Mouse (Mus musculus) monocyte, adult 2 months (primary cell): Measurements from ENCODE around the gene Rab31.

Experiments
- DNase-seq, 2 experiments: peaks; one replicate each; pipeline ENCODE4 v3.0.0; 2022; ENCODE audit warnings: low spot score in 2 of 2, low read depth in 1 of 2

Rab31 gene

GRCm38 (mm10) chr17:65783182-65784161 lies 10.9 kb upstream of the Rab31 start:
- DNase-seq = no peak

GRCm38 (mm10) chr17:65782551-65783141 lies 10.1 kb upstream of the Rab31 start, which contains the start of gene Ppp4r1:
TSS of gene Ppp4r1 (plus strand) at chr17:65782573.
- peak in 1 of 2 experiments; percentile 57 for DNase-seq

GRCm38 (mm10) chr17:65780970-65781369 lies 8.4 kb upstream of the Rab31 start:
- DNase-seq = no peak

- DNase-seq = no peak
These were observed 4.9 kb upstream of the Rab31 start for GRCm38 (mm10) chr17:65777461-65777860.

- DNase-seq = no peak
These were observed 3.7 kb upstream of the Rab31 start for GRCm38 (mm10) chr17:65776228-65776627.

GRCm38 (mm10) chr17:65774439-65774838 lies 1.9 kb upstream of the Rab31 start:
- no peak for DNase-seq

- no peak for DNase-seq
These were observed 1.1 kb upstream of the Rab31 start for GRCm38 (mm10) chr17:65773617-65774016.

- DNase-seq = peak in 1 of 2 experiments; percentile 47
These were observed 1.3 kb downstream of the Rab31 start for GRCm38 (mm10) chr17:65770982-65771915.

- DNase-seq = no peak
These were observed 4.1 kb downstream of the Rab31 start for GRCm38 (mm10) chr17:65768486-65768885.

- DNase-seq = no peak
These were observed 9.3 kb downstream of the Rab31 start for GRCm38 (mm10) chr17:65763221-65763620.

GRCm38 (mm10) chr17:65757150-65757549 lies 15.4 kb downstream of the Rab31 start:
- DNase-seq = no peak

GRCm38 (mm10) chr17:65755857-65756256 lies 16.7 kb downstream of the Rab31 start:
- no peak for DNase-seq

- DNase-seq = no peak
These were observed 19.4 kb downstream of the Rab31 start for GRCm38 (mm10) chr17:65753130-65753529.

GRCm38 (mm10) chr17:65750301-65750700 lies 22.3 kb downstream of the Rab31 start:
- DNase-seq = no peak

GRCm38 (mm10) chr17:65749803-65750202 lies 22.7 kb downstream of the Rab31 start:
- no peak for DNase-seq

- no peak for DNase-seq
These were observed 23.6 kb downstream of the Rab31 start for GRCm38 (mm10) chr17:65748997-65749396.

GRCm38 (mm10) chr17:65746314-65746713 lies 26.2 kb downstream of the Rab31 start:
- DNase-seq = no peak

GRCm38 (mm10) chr17:65743664-65744330 lies 28.8 kb downstream of the Rab31 start:
- DNase-seq = no peak

- no peak for DNase-seq
These were observed 29.6 kb downstream of the Rab31 start for GRCm38 (mm10) chr17:65742969-65743368.

GRCm38 (mm10) chr17:65742245-65742905 lies 30.2 kb downstream of the Rab31 start:
- DNase-seq = no peak
